Comparison of ENCODE assay signal across 8 mouse cellular contexts in genomic region chr19:45998694-45999217, GRCm38 (mm10). TPM values are rescaled to one million over a fixed set of nuclear protein-coding genes. Genes with fewer than 3 reads are reported as not detected.
DNase-seq lines count a peak whose midpoint lies in the region; ATAC-seq lines count a peak whose summit lies in the region.

No protein-coding gene starts in this region.

- H3K36me3 ChIP-seq in neural tube, embryonic 11.5 days (ENCODE audit: control insufficient read depth, insufficient read depth, low read length) = no peaks in the 10 kb centered on the region
- H3K36me3 ChIP-seq in liver, embryonic 11.5 days (ENCODE audit: control insufficient read depth, insufficient read depth, low read length) = no peaks in the 10 kb centered on the region; the same call in 1 of the 2 replicates

- H3K9me3 ChIP-seq in neural tube, embryonic 11.5 days (ENCODE audit: control insufficient read depth, low read length) = no peaks in the 10 kb centered on the region
- H3K9me3 ChIP-seq in liver, embryonic 11.5 days (ENCODE audit: control insufficient read depth, low read length) = no peaks in the 10 kb centered on the region

- no peak overlapping the region; the same call in 1 of the 2 replicates for H3K9ac ChIP-seq in neural tube, embryonic 11.5 days (ENCODE audit: low read length)
- H3K9ac ChIP-seq in liver, embryonic 11.5 days (ENCODE audit: low read depth, low read length) = peak overlapping the region; percentile 78; the same call in 1 of the 2 replicates

- peak overlapping the region; percentile 85 for H3K4me3 ChIP-seq in neural tube, embryonic 11.5 days (ENCODE audit: low read depth, low read length)
- H3K4me3 ChIP-seq in liver, embryonic 11.5 days (ENCODE audit: low read depth, low read length) = peak overlapping the region; percentile 64

- 15% methylated on average over 8 of the region's 8 CpGs for WGBS in neural tube, embryonic 11.5 days
- WGBS in liver, embryonic 11.5 days = 11% methylated on average over 8 of the region's 8 CpGs

- peak; percentile 30 for DNase-seq in cerebellum, adult 9-11 months
- no peak for DNase-seq in cerebellum, postnatal 14 days
- DNase-seq in neural tube, embryonic 11.5 days (ENCODE audit: low spot score) = no peak
- no peak for DNase-seq in neural tube, embryonic 10.5 days (ENCODE audit: extremely low spot score, low spot score)
- DNase-seq in liver, embryonic 11.5 days (ENCODE audit: low spot score) = no peak
- no peak for DNase-seq in urinary bladder, adult 2 months (ENCODE audit: low spot score)
- no peak for DNase-seq in layer of hippocampus, adult 8-10 months (ENCODE audit: low spot score in 2 of 2)
- no peak for DNase-seq in cerebellum, adult 8-10 months

- no peak; the same call in 1 of the 2 replicates for ATAC-seq in neural tube, embryonic 11.5 days (ENCODE audit: insufficient read depth, low FRiP score, low TSS enrichment)
- peak; percentile 9; the same call in 1 of the 2 replicates for ATAC-seq in liver, embryonic 11.5 days (replicated peaks; ENCODE audit: low FRiP score)

- H3K4me2 ChIP-seq in neural tube, embryonic 11.5 days (ENCODE audit: low read depth) = peak overlapping the region; percentile 49
- peak overlapping the region; percentile 83 for H3K4me2 ChIP-seq in liver, embryonic 11.5 days

- peaks cover 5% of the 10 kb centered on the region for H3K4me1 ChIP-seq in neural tube, embryonic 11.5 days (ENCODE audit: control insufficient read depth, insufficient read depth, low read length)
- peaks cover 2% of the 10 kb centered on the region; the same call in 1 of the 2 replicates for H3K4me1 ChIP-seq in liver, embryonic 11.5 days (replicated peaks; ENCODE audit: control insufficient read depth, insufficient read depth, low read length)

- H3K27me3 ChIP-seq in neural tube, embryonic 11.5 days (ENCODE audit: control insufficient read depth, insufficient read depth, low read length) = no peaks in the 10 kb centered on the region
- H3K27me3 ChIP-seq in liver, embryonic 11.5 days (replicated peaks; ENCODE audit: control insufficient read depth, insufficient read depth, low read length) = no peaks in the 10 kb centered on the region

- no peak overlapping the region for H3K27ac ChIP-seq in neural tube, embryonic 11.5 days (ENCODE audit: low read depth, low read length)
- H3K27ac ChIP-seq in liver, embryonic 11.5 days (ENCODE audit: low read depth, low read length) = no peak overlapping the region

RNA-seq across cellular contexts. Expression of gene Armh3, which starts 0.5 kb away (rescaled TPM):
- 16.7 and 17.9 TPM in 2 replicates for polyA plus RNA-seq in neural tube, embryonic 11.5 days (2014; fragmentation: Nextera tagmentation; extraction: Ambion mirVana)
- polyA plus RNA-seq in liver, embryonic 11.5 days (2014; fragmentation: Nextera tagmentation; extraction: Ambion mirVana) = 9.2 and 12.2 TPM in 2 replicates
- polyA plus RNA-seq in urinary bladder, adult 2 months (2012; rRNA removed) = 11.1 and 12.6 TPM in 2 replicates
- 10 to 100 TPM; 18.4 to 24.1 (median 22.3) TPM for total RNA-seq in layer of hippocampus, adult 8-10 months (2022)

RNA-seq across cellular contexts. Expression of gene Hps6, which starts 4.6 kb away (rescaled TPM):
- 2.6 and 2.9 TPM in 2 replicates for polyA plus RNA-seq in neural tube, embryonic 11.5 days (2014; fragmentation: Nextera tagmentation; extraction: Ambion mirVana)
- 4.9 and 5.4 TPM in 2 replicates for polyA plus RNA-seq in liver, embryonic 11.5 days (2014; fragmentation: Nextera tagmentation; extraction: Ambion mirVana)
- polyA plus RNA-seq in urinary bladder, adult 2 months (2012; rRNA removed) = 6.6 and 6.7 TPM in 2 replicates
- total RNA-seq in layer of hippocampus, adult 8-10 months (2022) = 1 to 10 TPM; 6.1 to 8.8 (median 8.2) TPM

RNA-seq across cellular contexts. Expression of gene Pprc1, which starts 45.9 kb away (rescaled TPM):
- polyA plus RNA-seq in neural tube, embryonic 11.5 days (2014; fragmentation: Nextera tagmentation; extraction: Ambion mirVana) = 42.2 and 46.1 TPM in 2 replicates
- 73.2 and 77.2 TPM in 2 replicates for polyA plus RNA-seq in liver, embryonic 11.5 days (2014; fragmentation: Nextera tagmentation; extraction: Ambion mirVana)
- 15.4 and 17.9 TPM in 2 replicates for polyA plus RNA-seq in urinary bladder, adult 2 months (2012; rRNA removed)
- total RNA-seq in layer of hippocampus, adult 8-10 months (2022) = 10 to 100 TPM; 26.4 to 34.8 (median 32.4) TPM

RNA-seq across cellular contexts. Expression of gene Ldb1, which starts 46.3 kb away (rescaled TPM):
- polyA plus RNA-seq in neural tube, embryonic 11.5 days (2014; fragmentation: Nextera tagmentation; extraction: Ambion mirVana) = 93.0 and 97.9 TPM in 2 replicates
- polyA plus RNA-seq in liver, embryonic 11.5 days (2014; fragmentation: Nextera tagmentation; extraction: Ambion mirVana) = 67.5 and 78.9 TPM in 2 replicates
- polyA plus RNA-seq in urinary bladder, adult 2 months (2012; rRNA removed) = 222 and 238 TPM in 2 replicates
- total RNA-seq in layer of hippocampus, adult 8-10 months (2022) = 100 to 1,000 TPM; 109 to 123 (median 120) TPM
